Comparison of ENCODE assay signal across 24 mouse cellular contexts in genomic region chr1:174918236-174918870, GRCm38 (mm10). TPM values are rescaled to one million over a fixed set of nuclear protein-coding genes. Genes with fewer than 3 reads are reported as not detected.
DNase-seq lines count a peak whose midpoint lies in the region; ATAC-seq and TF ChIP-seq lines count a peak whose summit lies in the region.
"Had no signal": no experiment of that assay in that cellular context is flagged by ENCODE, and none has a peak within 500 bp of the region (broad histone marks: within the 10 kb centered on the region; RNA-seq: fewer than 3 reads in every experiment).

No protein-coding gene starts in this region.

- peak; percentile 41 for TF ChIP-seq CTCF in kidney, postnatal 0 days (IDR thresholded peaks at IDR 0.05; ENCODE audit: low read depth)
- TF ChIP-seq CTCF in midbrain, postnatal 0 days (IDR thresholded peaks at IDR 0.05), result peak; percentile 55

- DNase-seq in frontal cortex, postnatal 14 days (ENCODE audit: low spot score in 2 of 2), result no peak
- DNase-seq in kidney, postnatal 0 days (ENCODE audit: low spot score), result no peak
- DNase-seq in midbrain, postnatal 0 days (ENCODE audit: low spot score), result peak; percentile 30
- DNase-seq in midbrain, embryonic 10.5 days (ENCODE audit: low spot score), result no peak
- DNase-seq in testis, postnatal 10 days (ENCODE audit: low spot score), result no peak
- DNase-seq: adrenal gland, adult 2 months; cerebellum, adult 8-10 months; kidney, postnatal 25 days; layer of hippocampus, adult 9-11 months; lung, postnatal 14 days had no signal

- H3K27me3 ChIP-seq in kidney, postnatal 0 days (ENCODE audit: insufficient read depth, low read length), result peaks cover 3% of the 10 kb centered on the region; the same call in 1 of the 2 replicates
- 0 out of 2 replicates have a peak, but pooled peaks cover 10% of the 10 kb centered on the region for H3K27me3 ChIP-seq in kidney, embryonic 15.5 days
- no peaks in the 10 kb centered on the region for H3K27me3 ChIP-seq in midbrain, postnatal 0 days (ENCODE audit: insufficient read depth, low read length)
- peaks cover 15% of the 10 kb centered on the region for H3K27me3 ChIP-seq in midbrain, embryonic 10.5 days (ENCODE audit: low read depth, poor library complexity, severe bottlenecking)
- H3K27me3 ChIP-seq: forebrain, embryonic 15.5 days had no signal

- H3K9ac ChIP-seq in kidney, postnatal 0 days (ENCODE audit: low read depth, low read length), result no peak overlapping the region
- H3K9ac ChIP-seq in kidney, embryonic 15.5 days, result no peak overlapping the region
- H3K9ac ChIP-seq in midbrain, postnatal 0 days (replicated peaks; ENCODE audit: low read length, poor library complexity, severe bottlenecking), result no peak overlapping the region
- H3K9ac ChIP-seq: forebrain, embryonic 15.5 days; heart, embryonic 12.5 days; hindbrain, embryonic 14.5 days; limb, embryonic 12.5 days; liver, embryonic 15.5 days had no signal

- no peak overlapping the region for H3K27ac ChIP-seq in kidney, postnatal 0 days
- no peak overlapping the region for H3K27ac ChIP-seq in kidney, embryonic 15.5 days
- H3K27ac ChIP-seq in midbrain, postnatal 0 days (ENCODE audit: low read depth, low read length), result no peak overlapping the region
- H3K27ac ChIP-seq in midbrain, embryonic 10.5 days (replicated peaks), result no peak overlapping the region
- H3K27ac ChIP-seq: forebrain, embryonic 15.5 days; hindbrain, embryonic 14.5 days; limb, embryonic 12.5 days; liver, embryonic 15.5 days had no signal

- H3K4me2 ChIP-seq in kidney, postnatal 0 days (ENCODE audit: low read length), result no peak overlapping the region
- no peak overlapping the region for H3K4me2 ChIP-seq in kidney, embryonic 15.5 days
- no peak overlapping the region for H3K4me2 ChIP-seq in midbrain, postnatal 0 days (ENCODE audit: low read depth, low read length, poor library complexity, severe bottlenecking)
- H3K4me2 ChIP-seq: forebrain, embryonic 15.5 days; heart, embryonic 12.5 days; hindbrain, embryonic 14.5 days; limb, embryonic 12.5 days; liver, embryonic 15.5 days had no signal

- no peak overlapping the region for H3K4me3 ChIP-seq in kidney, postnatal 0 days (replicated peaks; ENCODE audit: low read depth, low read length)
- no peak overlapping the region for H3K4me3 ChIP-seq in kidney, embryonic 15.5 days (replicated peaks)
- H3K4me3 ChIP-seq in midbrain, postnatal 0 days (ENCODE audit: low read depth, low read length), result no peak overlapping the region
- no peak overlapping the region for H3K4me3 ChIP-seq in midbrain, embryonic 10.5 days
- H3K4me3 ChIP-seq: erythroblast, embryonic 14.5 days; forebrain, embryonic 15.5 days; heart, embryonic 12.5 days; limb, embryonic 12.5 days; liver, embryonic 15.5 days had no signal

- no peaks in the 10 kb centered on the region for H3K36me3 ChIP-seq in kidney, postnatal 0 days (ENCODE audit: insufficient read depth, low read length)
- no peaks in the 10 kb centered on the region for H3K36me3 ChIP-seq in kidney, embryonic 15.5 days
- H3K36me3 ChIP-seq in midbrain, postnatal 0 days (ENCODE audit: insufficient read depth, low read length), result no peaks in the 10 kb centered on the region
- no peaks in the 10 kb centered on the region for H3K36me3 ChIP-seq in midbrain, embryonic 10.5 days
- H3K36me3 ChIP-seq: forebrain, embryonic 15.5 days; heart, embryonic 12.5 days; limb, embryonic 12.5 days; liver, embryonic 15.5 days had no signal

- 0 out of 2 replicates have a peak, but pooled peaks have one; percentile 28 for ATAC-seq in frontal cortex, adult (ENCODE audit: low TSS enrichment)
- no peak for ATAC-seq in kidney, postnatal 0 days (replicated peaks; ENCODE audit: low FRiP score, low read depth)
- no peak for ATAC-seq in kidney, embryonic 15.5 days (replicated peaks; ENCODE audit: low FRiP score)
- ATAC-seq in midbrain, postnatal 0 days (ENCODE audit: low FRiP score), result no peak
- ATAC-seq: forebrain, embryonic 15.5 days; intestine, embryonic 16.5 days; midbrain, embryonic 16.5 days had no signal

- WGBS in kidney, postnatal 0 days, result 83% methylated on average over 5 of the region's 5 CpGs
- WGBS in kidney, embryonic 15.5 days, result 83% methylated on average over 5 of the region's 5 CpGs
- 87% methylated on average over 5 of the region's 5 CpGs for WGBS in midbrain, postnatal 0 days
- 89% methylated on average over 5 of the region's 5 CpGs for WGBS in midbrain, embryonic 10.5 days

- no peaks in the 10 kb centered on the region for H3K4me1 ChIP-seq in kidney, postnatal 0 days (replicated peaks; ENCODE audit: insufficient read depth, low read length)
- H3K4me1 ChIP-seq in kidney, embryonic 15.5 days, result peaks cover 7% of the 10 kb centered on the region
- no peaks in the 10 kb centered on the region for H3K4me1 ChIP-seq in midbrain, postnatal 0 days (ENCODE audit: insufficient read depth, low read length)
- peaks cover 10% of the 10 kb centered on the region for H3K4me1 ChIP-seq in midbrain, embryonic 10.5 days
- H3K4me1 ChIP-seq: limb, embryonic 12.5 days; liver, embryonic 15.5 days had no signal

- no peaks in the 10 kb centered on the region for H3K9me3 ChIP-seq in kidney, postnatal 0 days (replicated peaks; ENCODE audit: low read length)
- H3K9me3 ChIP-seq in kidney, embryonic 15.5 days (replicated peaks), result no peaks in the 10 kb centered on the region
- H3K9me3 ChIP-seq in midbrain, postnatal 0 days (ENCODE audit: low read length), result no peaks in the 10 kb centered on the region
- no peaks in the 10 kb centered on the region for H3K9me3 ChIP-seq in midbrain, embryonic 10.5 days (replicated peaks)
- H3K9me3 ChIP-seq: forebrain, embryonic 15.5 days; heart, embryonic 12.5 days; limb, embryonic 12.5 days; liver, embryonic 15.5 days had no signal

RNA-seq across cellular contexts. Expression of gene Grem2, which starts 3.3 kb away (rescaled TPM):
- 0.91 and 1.1 TPM in 2 replicates for polyA plus RNA-seq in kidney, postnatal 0 days (2015; fragmentation: Nextera tagmentation; extraction: Ambion mirVana)
- 0.16 and 0.31 TPM in 2 replicates for polyA plus RNA-seq in kidney, embryonic 15.5 days (2015; fragmentation: Nextera tagmentation; extraction: Ambion mirVana)
- 23.3 and 27.0 TPM in 2 replicates for total RNA-seq in midbrain, postnatal 0 days (2014; rRNA removed)
- 4.6 and 5.1 TPM in 2 replicates for polyA plus RNA-seq in midbrain, postnatal 0 days (2015; fragmentation: Nextera tagmentation; extraction: Ambion mirVana)
- polyA plus RNA-seq in midbrain, embryonic 10.5 days (2016; fragmentation: Nextera tagmentation; extraction: Ambion mirVana), result 0.80 and 1.2 TPM in 2 replicates
- total RNA-seq: common myeloid progenitor, adult 5-6 weeks; granulocyte monocyte progenitor cell, adult 5-6 weeks; megakaryocyte-erythroid progenitor cell, adult 5-6 weeks; neutrophil, adult 5-6 weeks had no signal
- polyA plus RNA-seq: erythroblast, embryonic 14.5 days had no signal
